Mouse (Mus musculus): ENCODE data around the gene Edem2. TPM values are rescaled to one million over a fixed set of nuclear protein-coding genes. Genes with fewer than 3 reads are reported as not detected.

The Edem2 gene
- polyA plus RNA-seq, 1 experiment from 2014 or later, result 21.2 TPM

DNA sequence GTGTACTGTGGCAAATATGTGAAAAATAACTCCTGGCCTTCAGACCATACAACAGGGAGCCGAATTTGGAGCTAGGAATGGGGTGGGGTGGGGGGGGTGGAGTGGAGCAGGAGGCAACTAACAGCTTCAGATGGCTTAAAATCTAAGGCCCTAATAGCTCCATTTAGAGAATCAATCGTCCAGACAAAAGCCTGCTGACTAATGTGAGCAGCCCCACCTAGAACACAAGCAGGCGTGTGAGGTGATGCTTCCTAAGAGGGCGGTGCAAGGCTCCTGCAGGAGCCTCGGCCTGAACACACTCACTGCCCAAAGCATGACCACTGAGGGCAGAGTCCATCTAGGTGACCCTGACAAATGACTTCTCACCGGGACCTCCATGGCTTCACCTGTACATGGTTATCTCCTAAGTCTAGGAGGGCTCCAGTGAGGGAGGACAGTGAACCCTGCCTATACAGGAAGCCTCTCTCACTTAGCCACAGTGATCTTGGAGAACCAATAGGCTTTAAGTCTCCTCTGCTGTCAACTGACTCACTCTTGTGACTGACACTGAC, 65.3 kb downstream of the Edem2 start:
- Histone ChIP-seq H3K9ac (no peak overlapping the region), H3K27ac (no peak overlapping the region), H3K4me1 (replicated peaks) (no peaks in the 10 kb centered on the region), H3K9me3 (replicated peaks) (no peaks in the 10 kb centered on the region), H3K4me3 (replicated peaks) (no peak overlapping the region), H3K27me3 (no peaks in the 10 kb centered on the region), H3K4me2 (no peak overlapping the region), H3K36me3 (peaks cover 85% of the 10 kb centered on the region)
- ATAC-seq (ENCODE audit: low read depth), result no peak
- WGBS (ENCODE audit: insufficient replicate concordance), result 70% methylated on average over 6 of the region's 6 CpGs
- DNase-seq, result no peak

DNA sequence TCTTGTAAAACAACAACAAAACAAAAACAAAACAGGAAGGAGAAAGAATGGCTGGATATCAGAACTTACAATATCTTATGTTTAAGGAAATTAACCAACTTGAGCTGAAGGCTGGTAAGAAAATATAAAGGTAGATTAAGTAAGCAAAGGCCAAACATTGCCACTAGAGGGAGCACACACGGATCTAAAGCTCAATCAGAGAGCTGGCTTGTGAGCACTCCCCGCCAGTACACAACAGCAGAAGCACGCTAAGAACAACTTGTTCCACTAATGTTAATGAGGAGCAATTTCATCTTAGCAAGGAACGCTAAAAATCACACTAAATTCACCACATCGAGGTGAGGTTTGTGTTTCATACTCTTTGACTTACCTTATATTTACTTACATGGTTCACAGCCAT, 66.2 kb downstream of the Edem2 start:
- no peak overlapping the region for H3K4me2 ChIP-seq
- ATAC-seq (ENCODE audit: low read depth) (no peak), DNase-seq (no peak)
- H3K27me3 ChIP-seq, result no peaks in the 10 kb centered on the region
- peaks cover 87% of the 10 kb centered on the region for H3K36me3 ChIP-seq
- no peaks in the 10 kb centered on the region for H3K9me3 ChIP-seq (replicated peaks)
- H3K9ac ChIP-seq, result no peak overlapping the region
- WGBS (ENCODE audit: insufficient replicate concordance), result 31% methylated on average over 5 of the region's 5 CpGs
- H3K4me3 ChIP-seq (replicated peaks), result no peak overlapping the region
- no peak overlapping the region for H3K27ac ChIP-seq
- no peaks in the 10 kb centered on the region for H3K4me1 ChIP-seq (replicated peaks)

- no peak overlapping the region for H3K4me3 ChIP-seq (replicated peaks)
- no peak overlapping the region for H3K9ac ChIP-seq
- H3K9me3 ChIP-seq (replicated peaks), result no peaks in the 10 kb centered on the region
- H3K4me1 ChIP-seq (replicated peaks), result no peaks in the 10 kb centered on the region
- no peak overlapping the region for H3K27ac ChIP-seq
- 83% methylated on average over 5 of the region's 5 CpGs for WGBS (ENCODE audit: insufficient replicate concordance)
- no peak overlapping the region for H3K4me2 ChIP-seq
- DNase-seq (no peak), ATAC-seq (ENCODE audit: low read depth) (no peak)
- no peaks in the 10 kb centered on the region for H3K27me3 ChIP-seq
- peaks cover 87% of the 10 kb centered on the region for H3K36me3 ChIP-seq
Observed at GRCm38 (mm10) chr2:155662390-155662789, 66.9 kb downstream of the Edem2 start.

- Histone ChIP-seq H3K36me3 (peaks cover 83% of the 10 kb centered on the region), H3K4me1 (replicated peaks) (no peaks in the 10 kb centered on the region), H3K4me3 (replicated peaks) (no peak overlapping the region), H3K27me3 (no peaks in the 10 kb centered on the region), H3K9me3 (replicated peaks) (no peaks in the 10 kb centered on the region), H3K9ac (no peak overlapping the region), H3K27ac (no peak overlapping the region), H3K4me2 (no peak overlapping the region)
- no peak for DNase-seq
- WGBS (ENCODE audit: insufficient replicate concordance), result 75% methylated on average over 6 of the region's 6 CpGs
- no peak for ATAC-seq (ENCODE audit: low read depth)
Observed at GRCm38 (mm10) chr2:155655759-155656372, 73.4 kb downstream of the Edem2 start.

DNA sequence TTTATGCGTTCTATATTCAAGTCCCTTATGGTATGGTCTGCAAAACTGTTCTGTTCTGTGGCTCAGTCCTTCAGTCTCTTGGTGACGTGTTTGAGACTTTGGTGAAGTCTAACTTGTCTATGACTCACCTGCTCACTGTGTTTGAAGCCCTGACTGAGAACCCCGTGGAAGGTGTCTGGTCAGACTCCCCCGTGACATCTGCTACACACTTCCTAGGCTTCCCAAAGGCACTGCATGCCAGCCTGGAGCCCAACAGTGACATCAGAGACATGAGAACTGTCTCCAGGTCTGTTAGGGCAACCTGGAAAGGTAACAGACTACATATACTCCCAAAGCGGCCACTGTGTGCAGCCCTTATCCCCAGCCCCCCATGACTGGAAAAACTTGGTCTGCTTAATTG, 76.7 kb downstream of the Edem2 start:
- H3K4me1 ChIP-seq (replicated peaks), result no peaks in the 10 kb centered on the region
- no peak overlapping the region for H3K9ac ChIP-seq
- no peaks in the 10 kb centered on the region for H3K27me3 ChIP-seq
- H3K4me3 ChIP-seq (replicated peaks), result no peak overlapping the region
- WGBS (ENCODE audit: insufficient replicate concordance), result 80% methylated on average over 5 of the region's 5 CpGs
- ATAC-seq (ENCODE audit: low read depth), result no peak
- H3K36me3 ChIP-seq, result peaks cover 80% of the 10 kb centered on the region
- H3K27ac ChIP-seq, result no peak overlapping the region
- H3K9me3 ChIP-seq (replicated peaks), result no peaks in the 10 kb centered on the region
- no peak for DNase-seq
- no peak overlapping the region for H3K4me2 ChIP-seq

Other genes starting within 250 kb of the Edem2 start
- 20.9 and 22.4 TPM in 2 replicates for gene Acss2, start 211.5 kb downstream of the Edem2 start, polyA plus RNA-seq (2015; fragmentation: Nextera tagmentation; extraction: Ambion mirVana)
- gene Ggt7, start 211.2 kb downstream of the Edem2 start, polyA plus RNA-seq (2015; fragmentation: Nextera tagmentation; extraction: Ambion mirVana), result 0.28 and 0.31 TPM in 2 replicates
- 67.3 and 68.2 TPM in 2 replicates for gene Gss, start 136.7 kb downstream of the Edem2 start, polyA plus RNA-seq (2015; fragmentation: Nextera tagmentation; extraction: Ambion mirVana)
- gene Myh7b, start 118.3 kb downstream of the Edem2 start, polyA plus RNA-seq (2015; fragmentation: Nextera tagmentation; extraction: Ambion mirVana), result 2.2 TPM in 2 replicates
- 50.8 and 59.8 TPM in 2 replicates for gene Trpc4ap, start 37.1 kb downstream of the Edem2 start, polyA plus RNA-seq (2015; fragmentation: Nextera tagmentation; extraction: Ambion mirVana)
- not detected in 2 replicates for gene Gm17581, start 6.4 kb upstream of the Edem2 start, polyA plus RNA-seq (2015; fragmentation: Nextera tagmentation; extraction: Ambion mirVana)
- 1.0 and 1.3 TPM in 2 replicates for gene Procr, start 21.6 kb upstream of the Edem2 start, polyA plus RNA-seq (2015; fragmentation: Nextera tagmentation; extraction: Ambion mirVana)
- not detected in 2 replicates for gene Mmp24, start 45.9 kb upstream of the Edem2 start, polyA plus RNA-seq (2015; fragmentation: Nextera tagmentation; extraction: Ambion mirVana)
- 5.5 and 5.7 TPM in 2 replicates for gene BC029722, start 90.0 kb upstream of the Edem2 start, polyA plus RNA-seq (2015; fragmentation: Nextera tagmentation; extraction: Ambion mirVana)
- gene Eif6, start 97.5 kb upstream of the Edem2 start, polyA plus RNA-seq (2015; fragmentation: Nextera tagmentation; extraction: Ambion mirVana), result 179 and 182 TPM in 2 replicates
- gene Fam83c, start 105.4 kb upstream of the Edem2 start, polyA plus RNA-seq (2015; fragmentation: Nextera tagmentation; extraction: Ambion mirVana), result 0.10 and 0.12 TPM in 2 replicates
- 49.5 and 52.3 TPM in 2 replicates for gene Uqcc1, start 200.8 kb upstream of the Edem2 start, polyA plus RNA-seq (2015; fragmentation: Nextera tagmentation; extraction: Ambion mirVana)
- not detected in 2 replicates for gene Gm15557, start 211.3 kb upstream of the Edem2 start, polyA plus RNA-seq (2015; fragmentation: Nextera tagmentation; extraction: Ambion mirVana)
- gene Gdf5, start 215.9 kb upstream of the Edem2 start, polyA plus RNA-seq (2015; fragmentation: Nextera tagmentation; extraction: Ambion mirVana), result 0.12 TPM in 1 of 2 replicates, not detected in the other
- 10.7 and 13.6 TPM in 2 replicates for gene Cep250, start 227.0 kb upstream of the Edem2 start, polyA plus RNA-seq (2015; fragmentation: Nextera tagmentation; extraction: Ambion mirVana)